Mouse (Mus musculus) neural tube, embryonic 10.5 days (tissue): ENCODE data around the gene Il1b.

Source experiments
- DNase-seq: peaks from one replicate; pipeline ENCODE4 v3.0.0-alpha.2; 2017; ENCODE audit warnings: low spot score; ENCODE audit errors: extremely low spot score

The Il1b gene

GRCm38 (mm10) chr2:129368795-129369194 lies 2.1 kb downstream of the Il1b start:
- no peak for DNase-seq

- no peak for DNase-seq
These were observed 2.8 kb downstream of the Il1b start for GRCm38 (mm10) chr2:129368106-129368505.

- no peak for DNase-seq
These were observed 3.7 kb downstream of the Il1b start for GRCm38 (mm10) chr2:129367246-129367645.

- DNase-seq, result no peak
These were observed 9.9 kb downstream of the Il1b start for GRCm38 (mm10) chr2:129360975-129361560.

- no peak for DNase-seq
These were observed 10.7 kb downstream of the Il1b start for GRCm38 (mm10) chr2:129360197-129360596.

- no peak for DNase-seq
These were observed 32.8 kb downstream of the Il1b start for GRCm38 (mm10) chr2:129338138-129338621.

GRCm38 (mm10) chr2:129333471-129333870 lies 37.5 kb downstream of the Il1b start:
- DNase-seq, result no peak

GRCm38 (mm10) chr2:129330540-129330939 lies 40.4 kb downstream of the Il1b start:
- no peak for DNase-seq

GRCm38 (mm10) chr2:129330024-129330423 lies 40.9 kb downstream of the Il1b start:
- DNase-seq, result no peak

GRCm38 (mm10) chr2:129328238-129328637 lies 42.7 kb downstream of the Il1b start:
- DNase-seq, result no peak

- DNase-seq, result no peak
These were observed 46.7 kb downstream of the Il1b start for GRCm38 (mm10) chr2:129324216-129324615.

GRCm38 (mm10) chr2:129322117-129322635 lies 48.8 kb downstream of the Il1b start:
- DNase-seq, result no peak

GRCm38 (mm10) chr2:129320033-129320605 lies 50.8 kb downstream of the Il1b start:
- no peak for DNase-seq

GRCm38 (mm10) chr2:129315831-129316230 lies 55.1 kb downstream of the Il1b start:
- no peak for DNase-seq

GRCm38 (mm10) chr2:129314880-129315279 lies 56.1 kb downstream of the Il1b start:
- DNase-seq, result no peak
